Mouse (Mus musculus) limb, embryonic 11.5 days (tissue): ENCODE measurements around the gene Cacng7. TPM values are rescaled to one million over a fixed set of nuclear protein-coding genes. Genes with fewer than 3 reads are reported as not detected.

Source experiments
- ATAC-seq: fragments of 200-750 bp; cut with Nextera tagmentation; 2 replicates; pipeline ENCODE4 v1.8.0; 2017; ENCODE audit warnings: low read depth; ENCODE audit not compliant: insufficient number of reproducible peaks, low FRiP score, low TSS enrichment
- DNase-seq: peaks from one replicate; pipeline ENCODE4 v3.0.0-alpha.2; 2015; ENCODE audit warnings: low spot score
- H3K27ac ChIP-seq: fragments of 300-500 bp; sonication (generic); replicated peaks from 2 replicates; pipeline ENCODE4 v1.5.1; 2014; ENCODE audit warnings: low read depth, mild to moderate bottlenecking, low read length
- H3K27me3 ChIP-seq: fragments of 300-500 bp; sonication (generic); 2 replicates; pipeline ENCODE4 v1.6.1; 2014; ENCODE audit warnings: mild to moderate bottlenecking, low read length, mixed read lengths; ENCODE audit not compliant: control insufficient read depth, insufficient read depth
- H3K36me3 ChIP-seq: fragments of 300-500 bp; sonication (generic); 2 replicates; pipeline ENCODE4 v1.6.1; 2014; ENCODE audit warnings: mild to moderate bottlenecking, low read length, moderate library complexity, mixed read lengths; ENCODE audit not compliant: control insufficient read depth, insufficient read depth
- H3K4me1 ChIP-seq: fragments of 300-500 bp; sonication (generic); 2 replicates; pipeline ENCODE4 v1.6.1; 2014; ENCODE audit warnings: low read length, mixed read lengths; ENCODE audit not compliant: control insufficient read depth, insufficient read depth
- H3K4me2 ChIP-seq: fragments of 300-500 bp; sonication (generic); 2 replicates; pipeline ENCODE4 v1.6.1; 2014; ENCODE audit warnings: low read depth, mild to moderate bottlenecking, moderate library complexity; ENCODE audit not compliant: severe bottlenecking
- H3K4me3 ChIP-seq: fragments of 300-500 bp; sonication (generic); 2 replicates; pipeline ENCODE4 v1.5.1; 2014; ENCODE audit warnings: low read depth, low read length
- H3K9ac ChIP-seq: fragments of 300-500 bp; sonication (generic); 2 replicates; pipeline ENCODE4 v1.6.1; 2014; ENCODE audit warnings: mild to moderate bottlenecking, low read length
- H3K9me3 ChIP-seq: fragments of 300-500 bp; sonication (generic); 2 replicates; pipeline ENCODE4 v1.6.1; 2016; ENCODE audit warnings: low read length; ENCODE audit not compliant: control insufficient read depth
- WGBS: fragments of 180-500 bp; shearing (Covaris S2); extraction: QIAGEN DNeasy Blood & Tissue Kit; methylation state at CpG from one replicate; pipeline ENCODE4 v1.1.7; 2014; 5-methylcytosine and 5-hydroxymethylcytosine counted together
- polyA plus RNA-seq: library from polyadenylated mRNA; unstranded; fragments of >200 nt; fragmentation: Nextera tagmentation; extraction: Ambion mirVana; gene quantifications from 2 replicates; pipeline ENCODE4 v1.2.1, GENCODE M21; 2014

Cacng7 gene
- 2.0 and 2.6 TPM in 2 replicates for polyA plus RNA-seq

- peak within 1 kb of the TSS; percentile 61 for H3K4me3 ChIP-seq
- H3K27ac ChIP-seq = peak within 1 kb of the TSS; percentile 68
- peak within 1 kb of the TSS; percentile 80 for H3K9ac ChIP-seq
- H3K27me3 ChIP-seq = no peaks in the 10 kb centered on the region
- no peaks in the 10 kb centered on the region for H3K9me3 ChIP-seq
- ATAC-seq (peak; percentile 49), DNase-seq (peak; percentile 79)
- peaks cover 7% of the 10 kb centered on the region for H3K4me1 ChIP-seq
- H3K4me2 ChIP-seq = peak within 1 kb of the TSS; percentile 64
- H3K36me3 ChIP-seq = no peaks in the 10 kb centered on the region
- WGBS = under 1% methylated on average over 64 of the region's 65 CpGs
Observed at GRCm38 (mm10) chr7:3332619-3333521, at the start of gene Cacng7. Gene Cacng7 (plus strand): TSS chr7:3332955.

GRCm38 (mm10) chr7:3283081-3283875 lies 49.5 kb upstream of the Cacng7 start:
- no peak overlapping the region for H3K27ac ChIP-seq
- H3K9me3 ChIP-seq = no peaks in the 10 kb centered on the region
- no peak for DNase-seq
- 87% methylated on average over 11 of the region's 11 CpGs for WGBS
- no peak overlapping the region for H3K4me2 ChIP-seq
- no peak overlapping the region for H3K4me3 ChIP-seq
- no peak; the same call in 1 of the 2 replicates for ATAC-seq
- no peaks in the 10 kb centered on the region for H3K27me3 ChIP-seq
- no peaks in the 10 kb centered on the region for H3K36me3 ChIP-seq
- H3K9ac ChIP-seq = no peak overlapping the region
- no peaks in the 10 kb centered on the region for H3K4me1 ChIP-seq

DNA sequence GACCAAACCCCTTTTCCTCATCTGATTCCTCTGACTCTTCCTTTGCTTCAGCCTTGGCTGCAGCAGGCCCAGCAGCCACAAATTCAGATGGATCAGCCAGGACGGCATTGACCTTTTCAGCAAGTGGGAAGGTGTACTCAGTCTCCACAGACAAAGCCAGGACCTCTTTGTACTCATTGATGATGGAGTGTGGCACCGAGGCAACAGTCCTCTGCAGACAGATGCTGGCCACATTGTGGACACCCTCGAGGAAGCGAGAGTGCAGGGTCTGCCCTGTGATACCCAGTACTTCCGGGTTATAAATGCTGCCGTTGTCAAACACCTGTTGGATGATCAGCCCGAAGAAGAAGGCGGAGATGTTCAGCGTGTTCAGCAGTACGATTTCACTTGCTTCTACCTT lies 48.2 kb upstream of the Cacng7 start:
- WGBS = 82% methylated on average over 10 of the region's 10 CpGs
- no peaks in the 10 kb centered on the region; the same call in 1 of the 2 replicates for H3K4me1 ChIP-seq
- no peak overlapping the region for H3K27ac ChIP-seq
- DNase-seq (no peak), ATAC-seq (no peak)
- H3K36me3 ChIP-seq = no peaks in the 10 kb centered on the region
- no peaks in the 10 kb centered on the region for H3K27me3 ChIP-seq
- H3K9me3 ChIP-seq = no peaks in the 10 kb centered on the region
- H3K9ac ChIP-seq = no peak overlapping the region
- no peak overlapping the region for H3K4me3 ChIP-seq
- no peak overlapping the region for H3K4me2 ChIP-seq

DNA sequence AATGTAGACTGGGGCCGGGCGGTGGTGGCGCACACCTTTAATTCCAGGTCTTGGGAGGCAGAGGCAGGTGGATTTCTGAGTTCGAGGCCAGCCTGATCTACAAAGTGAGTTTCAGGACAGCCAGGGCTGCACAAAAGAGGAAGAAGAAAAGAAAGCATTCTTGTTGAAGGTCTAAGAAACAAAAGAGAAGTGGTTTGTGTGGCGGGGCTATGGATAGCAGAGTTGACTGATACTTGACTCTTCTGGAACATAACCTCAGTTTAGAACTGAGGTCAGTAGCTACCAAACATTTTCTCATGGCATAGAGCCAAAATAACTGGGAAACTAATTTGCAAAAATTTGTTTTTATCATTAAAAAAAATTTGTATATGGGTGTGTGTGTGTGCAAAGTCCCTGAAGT lies 46.7 kb upstream of the Cacng7 start:
- Histone ChIP-seq H3K4me3 (no peak overlapping the region), H3K4me2 (no peak overlapping the region), H3K36me3 (no peaks in the 10 kb centered on the region), H3K27me3 (no peaks in the 10 kb centered on the region), H3K27ac (no peak overlapping the region), H3K9ac (no peak overlapping the region), H3K4me1 (peaks cover 2% of the 10 kb centered on the region; the same call in 1 of the 2 replicates), H3K9me3 (no peaks in the 10 kb centered on the region)
- no peak for DNase-seq
- WGBS = 91% methylated on average over 5 of the region's 5 CpGs
- ATAC-seq = no peak

DNA sequence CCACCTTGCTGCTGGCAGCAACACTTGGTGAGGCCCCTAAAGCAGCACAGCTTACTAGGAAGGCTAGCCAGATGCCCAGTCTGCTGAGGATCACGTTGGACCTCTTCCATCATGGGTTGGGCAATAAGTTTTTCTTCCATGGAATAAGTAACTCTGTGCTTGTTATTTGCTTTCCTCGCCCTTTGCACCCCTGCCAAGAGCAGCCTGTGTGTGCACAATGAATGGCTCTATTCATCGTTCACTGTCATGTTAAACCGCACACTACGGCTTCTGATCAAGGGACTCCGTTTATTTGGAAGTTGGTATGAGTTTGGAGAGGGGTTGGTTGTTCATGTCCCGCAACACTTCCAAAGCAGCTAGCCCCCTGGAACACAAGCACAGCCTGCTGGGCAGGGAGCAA lies 45.6 kb upstream of the Cacng7 start:
- Histone ChIP-seq H3K9ac (no peak overlapping the region), H3K27ac (no peak overlapping the region), H3K4me3 (no peak overlapping the region), H3K9me3 (no peaks in the 10 kb centered on the region), H3K4me1 (peaks cover 2% of the 10 kb centered on the region; the same call in 1 of the 2 replicates), H3K36me3 (no peaks in the 10 kb centered on the region), H3K27me3 (no peaks in the 10 kb centered on the region), H3K4me2 (no peak overlapping the region)
- DNase-seq (no peak), ATAC-seq (no peak)
- 83% methylated on average over 7 of the region's 7 CpGs for WGBS

GRCm38 (mm10) chr7:3288976-3289970 lies 43.5 kb upstream of the Cacng7 start, which contains the start of the genes Myadm and Prkcg:
Gene Myadm (plus strand): TSS chr7:3289080.
Gene Prkcg (plus strand): TSS chr7:3289179.
- Histone ChIP-seq H3K27me3 (no peaks in the 10 kb centered on the region), H3K36me3 (no peaks in the 10 kb centered on the region), H3K4me3 (peak within 1 kb of the TSS; percentile 36), H3K27ac (peak within 1 kb of the TSS; percentile 68), H3K9ac (peak within 1 kb of the TSS; percentile 73), H3K4me1 (peaks cover 4% of the 10 kb centered on the region; the same call in 1 of the 2 replicates), H3K4me2 (peak within 1 kb of the TSS; percentile 52), H3K9me3 (no peaks in the 10 kb centered on the region; the same call in 1 of the 2 replicates)
- peak; percentile 83 for DNase-seq
- ATAC-seq = peak; percentile 41
- WGBS = 2% methylated on average over 30 of the region's 30 CpGs

DNA sequence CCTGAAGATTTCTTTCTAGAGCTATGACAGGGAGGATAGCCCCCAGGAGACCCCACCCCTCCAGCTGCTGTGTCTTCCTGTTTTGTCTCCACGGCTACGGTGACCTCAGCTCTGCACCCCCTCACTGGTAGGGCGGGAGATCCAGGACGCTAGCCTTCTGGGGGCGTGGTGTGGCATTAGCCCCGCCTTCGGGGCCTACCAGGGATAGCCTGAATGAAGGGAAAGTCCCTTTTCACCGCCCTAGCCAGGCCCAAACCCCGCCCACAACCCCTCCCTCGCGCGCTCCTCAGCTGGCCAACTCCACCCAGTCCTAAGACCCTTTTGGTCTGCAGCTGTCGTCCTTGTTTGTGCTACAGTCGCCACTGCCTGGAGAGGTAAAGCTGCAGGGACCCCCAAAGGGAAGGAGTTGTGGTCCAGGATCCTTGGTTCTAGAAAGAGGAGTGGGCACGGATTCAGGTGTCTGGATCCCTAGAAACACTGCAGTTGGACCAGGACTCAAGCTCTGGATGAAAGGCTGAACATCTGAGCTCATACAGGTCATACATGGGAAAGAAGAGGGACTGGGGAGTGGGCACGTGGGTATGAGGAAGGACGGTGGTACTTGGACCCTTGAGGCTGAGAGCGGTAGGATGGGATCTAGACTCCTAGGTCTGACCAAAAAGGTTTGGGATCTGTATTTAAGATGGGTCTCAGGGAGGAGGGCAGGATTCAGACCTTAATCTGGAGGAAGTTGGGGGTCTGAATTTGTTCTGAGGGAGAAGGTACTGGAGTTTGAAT lies 42.3 kb upstream of the Cacng7 start:
- DNase-seq (peak; percentile 96), ATAC-seq (peak; percentile 89)
- H3K9ac ChIP-seq = peak overlapping the region; percentile 73
- no peaks in the 10 kb centered on the region; the same call in 1 of the 2 replicates for H3K9me3 ChIP-seq
- peak overlapping the region; percentile 36 for H3K4me3 ChIP-seq
- H3K27me3 ChIP-seq = no peaks in the 10 kb centered on the region
- H3K4me2 ChIP-seq = peak overlapping the region; percentile 52
- under 1% methylated on average over 18 of the region's 18 CpGs for WGBS
- H3K4me1 ChIP-seq = peaks cover 4% of the 10 kb centered on the region; the same call in 1 of the 2 replicates
- H3K27ac ChIP-seq = no peak overlapping the region; the same call in 1 of the 2 replicates
- H3K36me3 ChIP-seq = no peaks in the 10 kb centered on the region
